Mouse (Mus musculus) embryonic facial prominence, embryonic 10.5 days (tissue): ENCODE measurements around the gene Fcmr. TPM values are rescaled to one million over a fixed set of nuclear protein-coding genes. Genes with fewer than 3 reads are reported as not detected.

Source experiments
- polyA plus RNA-seq: library from polyadenylated mRNA; unstranded; fragments of >200 nt; fragmentation: Nextera tagmentation; extraction: Ambion mirVana; gene quantifications from 2 replicates; pipeline ENCODE4 v1.2.1, GENCODE M21; 2016

Gene Fcmr
- polyA plus RNA-seq, 1 experiment from 2014 or later, result not detected

Other genes with a start within 250 kb of the Fcmr start
- gene Zp3r, start 236.0 kb upstream of the Fcmr start, polyA plus RNA-seq, result not detected in 2 replicates
- gene C4bp, start 204.0 kb upstream of the Fcmr start, polyA plus RNA-seq, result not detected in 2 replicates
- gene Gm29427, start 149.9 kb upstream of the Fcmr start, polyA plus RNA-seq, result not detected in 2 replicates
- gene Yod1, start 148.3 kb upstream of the Fcmr start, polyA plus RNA-seq, result 9.2 and 10.6 TPM in 2 replicates
- gene Pfkfb2, start 136.4 kb upstream of the Fcmr start, polyA plus RNA-seq, result 4.2 and 4.6 TPM in 2 replicates
- 0.47 and 0.72 TPM in 2 replicates for gene AA986860, start 133.7 kb upstream of the Fcmr start, polyA plus RNA-seq
- gene Fcamr, start 64.8 kb upstream of the Fcmr start, polyA plus RNA-seq, result not detected in 2 replicates
- gene Pigr, start 39.0 kb upstream of the Fcmr start, polyA plus RNA-seq, result not detected in 2 replicates
- gene Il24, start 21.8 kb downstream of the Fcmr start, polyA plus RNA-seq, result not detected in 2 replicates
- not detected in 2 replicates for gene Il20, start 45.8 kb downstream of the Fcmr start, polyA plus RNA-seq
- 0.21 and 0.39 TPM in 2 replicates for gene Il19, start 74.4 kb downstream of the Fcmr start, polyA plus RNA-seq
- gene Il10, start 154.2 kb downstream of the Fcmr start, polyA plus RNA-seq, result not detected in 2 replicates
- 44.4 and 45.4 TPM in 2 replicates for gene Mapkapk2, start 232.2 kb downstream of the Fcmr start, polyA plus RNA-seq